Mouse (Mus musculus): ENCODE measurements at regions not wholly inside any gene's neighbourhood (a gene's known extent, or its start where the extent isn't known, plus 50 kb on each side); places are given as distances from the start of the nearest gene placed in this dataset.

DNA sequence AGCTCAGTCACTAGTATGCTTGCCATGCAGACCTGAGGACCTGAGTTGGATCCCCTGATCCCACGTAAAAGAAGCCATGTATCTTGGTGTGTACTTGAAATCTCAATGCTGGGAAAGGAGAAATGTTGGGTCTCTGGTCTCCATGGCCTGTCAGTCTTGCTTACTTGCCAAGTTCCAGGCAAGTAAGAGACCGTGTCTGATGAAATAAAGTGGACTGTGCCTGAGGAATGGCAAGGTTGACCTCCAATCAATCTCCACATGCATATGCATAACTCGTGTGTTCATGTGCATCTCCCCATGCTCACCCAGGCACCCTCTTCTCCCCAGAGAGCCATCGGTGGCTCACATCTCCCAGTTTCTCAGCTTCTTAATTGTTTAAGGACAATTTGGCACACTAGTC is 355.2 kb upstream of the Mki67 start:
- TF ChIP-seq POLR2A (IDR thresholded peaks at IDR 0.05; ENCODE audit: insufficient read length, low read depth), result no peak
- TF ChIP-seq CEBPB (IDR thresholded peaks at IDR 0.05; ENCODE audit: insufficient read depth, poor library complexity, severe bottlenecking), result no peak
- no peak for TF ChIP-seq TCF12 (IDR thresholded peaks at IDR 0.05; ENCODE audit: insufficient read depth, poor library complexity, severe bottlenecking)
- TF ChIP-seq MYOG (IDR thresholded peaks at IDR 0.05; ENCODE audit: control insufficient read depth in 1 of 3, insufficient read depth in 1 of 3, insufficient read length in 2 of 3, low read depth in 2 of 3), result no peak
- TF ChIP-seq E2F4 (IDR thresholded peaks at IDR 0.05; ENCODE audit: insufficient read depth), result no peak
- TF ChIP-seq MAX (IDR thresholded peaks at IDR 0.05; ENCODE audit: low read depth), result no peak
- TF ChIP-seq USF1 (IDR thresholded peaks at IDR 0.05; ENCODE audit: low read depth), result no peak
- TF ChIP-seq POLR2AphosphoS2 (IDR thresholded peaks at IDR 0.05; ENCODE audit: insufficient read length, low read depth), result no peak

Data from myocyte (in vitro differentiated cells).